Mouse (Mus musculus): Measurements from ENCODE around the gene Tsen15. TPM values are rescaled to one million over a fixed set of nuclear protein-coding genes. Genes with fewer than 3 reads are reported as not detected.
"Not testable (repeated sequence)": the region's sequence is repeated elsewhere in the genome, so short reads cannot be mapped to it uniquely, and the experiment has no call there.

Gene Tsen15
- polyA plus RNA-seq, 1 experiment from 2014 or later, result 64.6 TPM

DNA sequence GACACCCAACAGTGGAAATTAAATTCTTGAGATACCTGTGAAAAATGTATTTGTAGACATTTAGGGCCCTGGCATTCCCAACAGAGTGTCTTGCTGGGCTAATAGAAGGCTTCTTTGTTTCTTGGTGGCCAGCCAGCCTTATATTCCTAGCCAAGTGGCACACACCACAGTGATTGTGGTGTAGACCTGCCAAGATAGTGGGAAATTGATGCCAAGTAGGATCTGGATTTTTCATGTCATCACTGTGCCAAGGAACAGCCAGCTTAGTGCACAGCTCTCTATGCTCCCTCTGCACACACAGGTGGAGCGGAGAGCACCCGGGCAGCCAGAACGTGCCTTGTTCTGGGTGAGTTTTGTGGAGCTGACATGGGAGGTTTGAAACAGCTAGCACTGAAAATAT, 24.2 kb upstream of the Tsen15 start:
- Histone ChIP-seq H3K4me2 (no peak overlapping the region), H3K4me1 (replicated peaks) (peaks cover 3% of the 10 kb centered on the region), H3K4me3 (no peak overlapping the region), H3K27ac (ENCODE audit: poor library complexity, severe bottlenecking) (no peak overlapping the region), H3K9ac (no peak overlapping the region), H3K36me3 (peaks cover 5% of the 10 kb centered on the region; the same call in 1 of the 2 replicates), H3K9me3 (replicated peaks) (peaks cover 6% of the 10 kb centered on the region; the same call in 1 of the 2 replicates), H3K27me3 (replicated peaks) (no peaks in the 10 kb centered on the region)
- WGBS, result 80% methylated on average over 3 of the region's 3 CpGs
- no peak for ATAC-seq (ENCODE audit: insufficient number of reproducible peaks, low FRiP score)

GRCm38 (mm10) chr1:152409356-152409755, 22.9 kb upstream of the Tsen15 start:
- 83% methylated on average over 4 of the region's 4 CpGs for WGBS
- Histone ChIP-seq H3K9me3 (replicated peaks) (peaks cover 6% of the 10 kb centered on the region; the same call in 1 of the 2 replicates), H3K27ac (ENCODE audit: poor library complexity, severe bottlenecking) (no peak overlapping the region), H3K4me1 (replicated peaks) (no peaks in the 10 kb centered on the region; the same call in none of the 2 replicates), H3K27me3 (replicated peaks) (no peaks in the 10 kb centered on the region), H3K36me3 (peaks cover 5% of the 10 kb centered on the region; the same call in 1 of the 2 replicates), H3K4me2 (no peak overlapping the region), H3K4me3 (no peak overlapping the region), H3K9ac (no peak overlapping the region)
- no peak for ATAC-seq (ENCODE audit: insufficient number of reproducible peaks, low FRiP score)

- Histone ChIP-seq H3K36me3 (peaks cover 4% of the 10 kb centered on the region; the same call in 1 of the 2 replicates), H3K4me3 (peak overlapping the region; percentile 24), H3K4me1 (replicated peaks) (no peaks in the 10 kb centered on the region; the same call in 1 of the 2 replicates), H3K9me3 (replicated peaks) (peaks cover 4% of the 10 kb centered on the region; the same call in 1 of the 2 replicates), H3K9ac (0 out of 2 replicates have a peak overlapping the region, but pooled peaks have one; percentile 37), H3K27ac (ENCODE audit: poor library complexity, severe bottlenecking) (no peak overlapping the region), H3K27me3 (replicated peaks) (no peaks in the 10 kb centered on the region), H3K4me2 (peak overlapping the region; percentile 57)
- no peak for ATAC-seq (ENCODE audit: insufficient number of reproducible peaks, low FRiP score)
- WGBS, result 33% methylated on average over 22 of the region's 22 CpGs
Observed at GRCm38 (mm10) chr1:152407021-152407946, 20.8 kb upstream of the Tsen15 start.

DNA sequence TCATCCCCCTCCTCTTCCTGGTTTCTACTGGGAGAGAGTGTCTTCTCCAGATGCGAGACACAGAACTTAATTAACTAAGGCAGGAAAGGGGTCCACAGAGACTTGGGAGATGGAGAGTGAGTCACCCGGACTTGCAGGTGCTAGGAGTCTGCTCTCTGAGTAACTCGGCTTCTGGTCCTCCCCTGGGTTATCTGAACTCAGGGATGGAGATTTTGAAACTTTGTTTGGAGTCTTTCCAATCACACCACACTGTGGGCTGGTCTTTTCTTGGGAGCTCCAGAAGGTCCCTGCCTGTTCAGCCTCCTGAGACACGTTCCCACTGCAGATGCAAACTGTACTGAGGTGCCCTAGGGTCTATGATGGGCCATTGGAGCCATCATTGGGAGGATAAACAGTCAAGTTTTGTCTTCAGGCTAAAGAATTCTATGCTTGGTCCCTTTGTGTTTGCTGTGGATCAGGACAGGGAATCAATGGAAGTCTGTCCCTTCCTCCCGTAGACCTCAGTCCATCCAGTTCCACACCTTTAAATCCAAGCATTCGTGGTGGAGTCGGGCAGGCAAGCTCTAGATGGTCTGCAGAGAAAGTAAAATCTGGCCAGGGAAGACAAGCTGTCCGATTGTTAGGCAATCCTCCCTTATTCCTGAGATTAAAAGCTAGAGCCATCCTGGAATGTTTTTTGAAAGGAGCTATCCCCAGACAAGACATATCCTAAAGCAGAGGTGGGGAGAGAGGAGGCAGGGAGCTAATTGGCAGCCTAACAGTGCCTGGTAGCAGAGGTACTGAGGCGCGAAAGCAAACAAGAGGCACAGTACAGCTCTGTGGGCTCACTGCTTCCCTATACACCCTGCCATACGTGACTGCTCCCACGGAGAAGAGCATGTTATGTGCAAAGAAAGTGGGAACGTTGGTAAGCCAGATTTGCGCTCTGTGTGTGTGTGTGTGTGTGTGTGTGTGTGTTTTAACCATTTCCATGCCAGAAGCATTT, 14.4 kb upstream of the Tsen15 start:
- Histone ChIP-seq H3K4me3 (peak overlapping the region; percentile 86), H3K9ac (peak overlapping the region; percentile 89), H3K27ac (ENCODE audit: poor library complexity, severe bottlenecking) (no peak overlapping the region), H3K4me1 (replicated peaks) (peaks cover 16% of the 10 kb centered on the region), H3K36me3 (no peaks in the 10 kb centered on the region), H3K4me2 (peak overlapping the region; percentile 99), H3K27me3 (replicated peaks) (no peaks in the 10 kb centered on the region), H3K9me3 (replicated peaks) (peaks cover 5% of the 10 kb centered on the region)
- WGBS, result 26% methylated on average over 14 of the region's 14 CpGs
- no peak; the same call in 1 of the 2 replicates for ATAC-seq (ENCODE audit: insufficient number of reproducible peaks, low FRiP score)

DNA sequence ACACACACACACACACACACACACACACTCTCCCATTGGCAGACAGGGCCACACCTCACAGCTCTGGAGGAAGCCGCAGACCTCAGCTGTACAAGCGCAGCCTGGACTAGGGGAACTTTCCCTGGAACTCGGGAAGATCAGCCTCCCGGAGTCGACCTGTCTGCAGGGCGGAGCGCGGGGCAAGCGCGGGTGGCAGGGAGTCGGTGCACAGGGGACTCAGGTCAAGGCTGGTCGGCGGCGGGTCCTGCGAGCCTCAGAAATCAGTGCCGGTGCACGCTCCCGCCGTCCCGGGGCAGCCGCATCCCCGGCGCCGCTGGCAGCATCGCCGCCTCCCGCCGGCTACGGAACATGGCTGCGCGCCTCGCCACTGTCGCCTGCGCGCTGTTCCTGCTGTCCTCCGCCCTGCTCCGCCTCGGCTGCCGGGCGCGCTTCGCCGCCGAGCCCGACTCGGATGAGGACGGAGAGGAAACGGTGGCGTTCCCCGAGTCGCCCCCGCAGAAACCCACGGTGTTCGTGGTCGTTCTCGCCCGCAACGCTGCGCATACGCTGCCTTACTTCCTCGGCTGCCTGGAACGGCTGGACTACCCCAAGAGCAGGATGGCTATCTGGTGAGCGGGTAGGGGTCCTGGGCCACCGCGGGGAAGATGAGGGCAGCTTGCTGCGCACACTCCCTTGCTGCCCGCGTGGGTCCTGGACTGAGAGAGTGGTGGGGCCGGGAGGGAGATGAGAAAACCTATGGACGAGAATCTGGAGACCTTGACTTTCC, 13.5 kb upstream of the Tsen15 start, which contains the start of gene Colgalt2:
Gene Colgalt2, plus strand, starts transcription at position 41 of the 766 bp plus-strand sequence.
- H3K4me2 ChIP-seq, result peak within 1 kb of the TSS; percentile 99
- ATAC-seq (ENCODE audit: insufficient number of reproducible peaks, low FRiP score), result peak; percentile 87
- no peaks in the 10 kb centered on the region for H3K36me3 ChIP-seq
- H3K4me3 ChIP-seq, result peak within 1 kb of the TSS; percentile 86
- H3K9me3 ChIP-seq (replicated peaks), result peaks cover 5% of the 10 kb centered on the region
- H3K27ac ChIP-seq (ENCODE audit: poor library complexity, severe bottlenecking), result no peak within 1 kb of the TSS
- peak within 1 kb of the TSS; percentile 89 for H3K9ac ChIP-seq
- H3K27me3 ChIP-seq (replicated peaks), result no peaks in the 10 kb centered on the region
- peaks cover 16% of the 10 kb centered on the region for H3K4me1 ChIP-seq (replicated peaks)
- under 1% methylated on average over 69 of the region's 70 CpGs for WGBS

DNA sequence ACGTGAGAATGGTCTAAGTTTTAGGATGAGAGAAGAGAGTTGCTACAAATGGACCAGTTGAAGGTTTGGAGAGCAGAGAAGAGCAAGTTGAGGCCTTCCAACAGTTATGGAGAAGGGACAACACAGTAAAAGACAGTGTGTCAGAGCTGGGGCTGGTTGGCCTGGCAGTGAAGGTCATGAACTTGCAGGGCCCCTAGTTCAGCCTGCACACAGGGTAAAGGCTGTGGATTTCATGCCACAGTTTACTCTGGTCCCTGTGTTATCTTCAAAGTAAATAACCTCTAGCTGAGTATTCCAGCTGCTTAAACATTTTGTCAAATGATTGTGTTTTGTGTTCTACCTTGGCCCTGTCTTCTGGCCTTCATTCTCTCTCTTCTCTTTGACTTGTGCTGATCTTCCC, 12.2 kb upstream of the Tsen15 start:
- H3K9me3 ChIP-seq (replicated peaks), result peaks cover 7% of the 10 kb centered on the region
- H3K4me3 ChIP-seq, result no peak overlapping the region
- H3K27me3 ChIP-seq (replicated peaks), result no peaks in the 10 kb centered on the region
- 69% methylated on average over 1 of the region's 1 CpGs for WGBS
- no peak overlapping the region for H3K9ac ChIP-seq
- ATAC-seq (ENCODE audit: insufficient number of reproducible peaks, low FRiP score), result no peak
- H3K4me1 ChIP-seq (replicated peaks), result peaks cover 16% of the 10 kb centered on the region
- no peak overlapping the region for H3K27ac ChIP-seq (ENCODE audit: poor library complexity, severe bottlenecking)
- H3K36me3 ChIP-seq, result no peaks in the 10 kb centered on the region
- no peak overlapping the region for H3K4me2 ChIP-seq

GRCm38 (mm10) chr1:152394956-152395515, 8.5 kb upstream of the Tsen15 start:
- H3K9ac ChIP-seq, result no peak overlapping the region
- ATAC-seq (ENCODE audit: insufficient number of reproducible peaks, low FRiP score), result no peak
- H3K4me1 ChIP-seq (replicated peaks), result peaks cover 3% of the 10 kb centered on the region; the same call in 1 of the 2 replicates
- 79% methylated on average over 4 of the region's 4 CpGs for WGBS
- no peak overlapping the region for H3K4me2 ChIP-seq
- no peak overlapping the region for H3K4me3 ChIP-seq
- no peak overlapping the region for H3K27ac ChIP-seq (ENCODE audit: poor library complexity, severe bottlenecking)
- H3K36me3 ChIP-seq, result no peaks in the 10 kb centered on the region
- no peaks in the 10 kb centered on the region for H3K27me3 ChIP-seq (replicated peaks)
- H3K9me3 ChIP-seq (replicated peaks), result peaks cover 12% of the 10 kb centered on the region

- no peaks in the 10 kb centered on the region for H3K36me3 ChIP-seq
- H3K27me3 ChIP-seq (replicated peaks), result no peaks in the 10 kb centered on the region
- no peak overlapping the region for H3K4me2 ChIP-seq
- H3K9me3 ChIP-seq (replicated peaks), result peaks cover 12% of the 10 kb centered on the region
- no peak overlapping the region for H3K9ac ChIP-seq
- no peak for ATAC-seq (ENCODE audit: insufficient number of reproducible peaks, low FRiP score)
- no peak overlapping the region for H3K27ac ChIP-seq (ENCODE audit: poor library complexity, severe bottlenecking)
- no peak overlapping the region for H3K4me3 ChIP-seq
- 87% methylated on average over 3 of the region's 3 CpGs for WGBS
- H3K4me1 ChIP-seq (replicated peaks), result 0 out of 2 replicates have a peak, but pooled peaks cover 3% of the 10 kb centered on the region
Observed at GRCm38 (mm10) chr1:152394137-152394536, 7.6 kb upstream of the Tsen15 start.

DNA sequence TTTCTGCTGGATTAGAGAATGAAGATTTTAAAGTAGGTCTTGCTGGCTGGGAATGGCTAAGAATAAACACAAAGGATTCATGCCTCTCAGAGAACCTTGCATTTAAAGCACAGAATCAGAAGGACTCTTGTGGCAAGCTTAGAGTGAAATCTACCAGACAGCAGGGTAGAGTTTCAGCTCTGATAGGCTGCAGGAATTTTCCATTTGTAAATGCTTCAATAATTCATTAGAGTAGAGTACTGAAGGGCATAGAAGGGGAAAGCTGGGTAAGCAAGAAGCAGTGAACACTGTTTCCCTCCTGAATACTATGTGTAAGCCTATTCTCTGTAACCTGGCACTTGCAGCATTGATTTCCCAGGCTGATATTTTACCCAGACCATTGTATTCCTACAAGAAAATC, 2.8 kb upstream of the Tsen15 start:
- Histone ChIP-seq H3K4me2 (no peak overlapping the region), H3K4me3 (no peak overlapping the region), H3K4me1 (replicated peaks) (peaks cover 2% of the 10 kb centered on the region; the same call in 1 of the 2 replicates), H3K27ac (ENCODE audit: poor library complexity, severe bottlenecking) (no peak overlapping the region), H3K36me3 (no peaks in the 10 kb centered on the region), H3K9ac (no peak overlapping the region), H3K27me3 (replicated peaks) (no peaks in the 10 kb centered on the region), H3K9me3 (replicated peaks) (0 out of 2 replicates have a peak, but pooled peaks cover 7% of the 10 kb centered on the region)
- ATAC-seq (ENCODE audit: insufficient number of reproducible peaks, low FRiP score), result no peak

DNA sequence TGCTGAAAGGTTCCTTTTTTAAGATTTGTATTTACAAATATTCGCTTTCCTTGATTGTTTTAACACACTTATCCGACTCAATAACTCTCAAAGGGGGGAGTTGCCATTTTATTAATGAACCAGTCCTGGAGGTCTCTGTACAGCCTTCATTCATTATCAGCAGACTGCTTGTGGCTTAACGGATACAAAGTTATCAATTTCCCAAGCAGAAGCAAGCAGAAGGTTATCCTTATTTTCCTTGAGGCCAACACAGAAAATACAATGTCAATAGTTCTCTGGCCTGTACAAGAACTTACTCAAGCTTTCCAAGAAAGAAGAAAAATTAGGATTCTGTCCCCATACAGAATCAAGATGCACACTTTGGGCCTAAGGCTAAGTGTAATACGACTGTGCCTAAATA, 795 bp downstream of the Tsen15 start:
- not testable (repeated sequence) for H3K27ac ChIP-seq (ENCODE audit: poor library complexity, severe bottlenecking); H3K4me1 ChIP-seq (replicated peaks); H3K9me3 ChIP-seq (replicated peaks); H3K27me3 ChIP-seq (replicated peaks); ATAC-seq (ENCODE audit: insufficient number of reproducible peaks, low FRiP score)
- Histone ChIP-seq H3K36me3 (peaks cover 14% of the 10 kb centered on the region), H3K4me3 (peak overlapping the region; percentile 91), H3K9ac (peak overlapping the region; percentile 93), H3K4me2 (peak overlapping the region; percentile 66)
- WGBS, result 15% methylated on average over 2 of the region's 4 CpGs
